Mouse (Mus musculus) heart, postnatal 0 days (tissue): Measurements from ENCODE around the gene Defb19. TPM values are rescaled to one million over a fixed set of nuclear protein-coding genes. Genes with fewer than 3 reads are reported as not detected.

Source experiments
- ATAC-seq: fragments of 200-750 bp; cut with Nextera tagmentation; 2 replicates; pipeline ENCODE4 v1.8.0; 2017; ENCODE audit warnings: low read depth, moderate number of reproducible peaks, moderate library complexity; ENCODE audit not compliant: insufficient read depth
- DNase-seq: peaks from one replicate; pipeline ENCODE4 v3.0.0-alpha.2; 2016; ENCODE audit warnings: low spot score
- H3K27ac ChIP-seq: fragments of 300-500 bp; sonication (generic); 2 replicates; pipeline ENCODE4 v1.5.1; 2014; ENCODE audit warnings: low read depth, mild to moderate bottlenecking
- H3K27me3 ChIP-seq: fragments of 300-500 bp; sonication (generic); 2 replicates; pipeline ENCODE4 v1.6.1; 2014; ENCODE audit warnings: low read length, mixed read lengths; ENCODE audit not compliant: control insufficient read depth, insufficient read depth
- H3K36me3 ChIP-seq: fragments of 300-500 bp; sonication (generic); replicated peaks from 2 replicates; pipeline ENCODE4 v1.6.1; 2014; ENCODE audit warnings: low read length, mixed read lengths; ENCODE audit not compliant: control insufficient read depth, insufficient read depth
- H3K4me1 ChIP-seq: fragments of 300-500 bp; sonication (generic); 2 replicates; pipeline ENCODE4 v1.6.1; 2014; ENCODE audit warnings: antibody characterized with exemption; ENCODE audit not compliant: control insufficient read depth, insufficient read depth
- H3K4me2 ChIP-seq: fragments of 300-500 bp; sonication (generic); 2 replicates; pipeline ENCODE4 v1.6.1; 2014; ENCODE audit warnings: low read depth, mild to moderate bottlenecking, low read length, moderate library complexity
- H3K4me3 ChIP-seq: fragments of 300-500 bp; sonication (generic); 2 replicates; pipeline ENCODE4 v1.5.1; 2014; ENCODE audit warnings: low read depth, low read length
- H3K9ac ChIP-seq: fragments of 300-500 bp; sonication (generic); replicated peaks from 2 replicates; pipeline ENCODE4 v1.6.1; 2014; ENCODE audit warnings: low read depth, low read length, mixed read lengths
- H3K9me3 ChIP-seq: fragments of 300-500 bp; sonication (generic); replicated peaks from 2 replicates; pipeline ENCODE4 v1.6.1; 2016; ENCODE audit warnings: low read length; ENCODE audit not compliant: control insufficient read depth
- CTCF ChIP-seq: IDR thresholded peaks from 2 replicates; pipeline ENCODE4 v1.5.1; 2016; ENCODE audit warnings: antibody characterized with exemption, control low read depth, low read depth
- EP300 ChIP-seq: IDR thresholded peaks from 2 replicates; pipeline ENCODE4 v1.6.1; 2016; ENCODE audit warnings: antibody characterized with exemption, low read depth
- WGBS: fragments of 180-500 bp; shearing (Covaris S2); extraction: QIAGEN DNeasy Blood & Tissue Kit; methylation state at CpG from one replicate; pipeline ENCODE4 v1.1.7; 2014; 5-methylcytosine and 5-hydroxymethylcytosine counted together
- polyA plus RNA-seq: library from polyadenylated mRNA; unstranded; fragments of >200 nt; fragmentation: Nextera tagmentation; extraction: Ambion mirVana; gene quantifications from 2 replicates; pipeline ENCODE4 v1.2.1, GENCODE M21; 2015
- total RNA-seq: library from RNA; depleted of rRNA; stranded (reverse); fragments of >200 nt; gene quantifications from 2 replicates; pipeline ENCODE4 v1.2.3, GENCODE M21; 2014; ENCODE audit warnings: low replicate concordance

Gene Defb19
- total and polyA plus RNA-seq, 2 experiments from 2014 or later = 2.2 TPM; not detected in 1

- ATAC-seq = no peak; the same call in 1 of the 2 replicates
These were observed 23.9 kb upstream of the Defb19 start, which contains the start of gene Defb36 for GRCm38 (mm10) chr2:152604057-152604456. Defb36 (plus strand) TSS chr2:152604327.

DNA sequence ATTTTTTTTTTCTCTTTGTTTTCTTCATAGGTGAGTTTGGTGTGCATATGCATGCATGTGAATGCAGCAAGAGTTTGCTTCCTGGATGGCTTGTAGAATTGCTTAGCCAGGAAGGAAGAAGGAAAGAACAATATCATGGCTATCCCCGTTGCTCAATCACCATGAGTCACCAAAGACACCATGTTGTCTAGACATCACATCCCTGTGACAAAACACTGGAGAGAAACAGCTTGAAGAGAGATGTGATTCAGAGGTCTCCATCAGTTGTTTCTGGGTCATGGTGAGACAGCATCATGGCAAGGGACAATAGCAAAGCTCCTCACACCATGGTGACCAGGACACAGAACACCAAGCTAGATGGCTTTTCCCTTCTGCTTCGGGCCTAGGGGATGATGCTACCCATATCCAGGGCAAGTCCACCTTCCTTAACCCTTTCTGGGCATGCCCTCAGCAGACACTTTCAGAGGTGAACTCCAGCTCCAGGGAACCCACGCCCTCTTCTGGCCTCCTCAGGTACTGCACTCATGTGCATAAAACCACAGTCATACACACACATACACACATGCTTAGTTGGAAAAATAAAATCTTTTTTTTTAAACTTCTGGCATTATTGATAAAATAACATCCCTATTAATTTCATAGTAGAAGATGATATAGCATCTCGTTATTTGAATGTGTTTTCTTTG lies 21.3 kb upstream of the Defb19 start:
- H3K4me1 ChIP-seq = no peaks in the 10 kb centered on the region
- H3K27me3 ChIP-seq = no peaks in the 10 kb centered on the region
- 63% methylated on average over 4 of the region's 4 CpGs for WGBS
- H3K27ac ChIP-seq = no peak overlapping the region
- no peaks in the 10 kb centered on the region for H3K9me3 ChIP-seq
- H3K36me3 ChIP-seq = no peaks in the 10 kb centered on the region
- ATAC-seq = no peak
- no peak overlapping the region for H3K4me2 ChIP-seq
- TF ChIP-seq CTCF (peak; percentile 24), EP300 (no peak)
- H3K9ac ChIP-seq = no peak overlapping the region
- H3K4me3 ChIP-seq = no peak overlapping the region
- no peak for DNase-seq

More at GRCm38 (mm10) chr2:152604057-152604456, 23.9 kb upstream of the Defb19 start, which contains the start of gene Defb36:
- Histone ChIP-seq H3K4me3 (no peak within 1 kb of the TSS), H3K9me3 (no peaks in the 10 kb centered on the region), H3K36me3 (no peaks in the 10 kb centered on the region), H3K27me3 (no peaks in the 10 kb centered on the region), H3K4me1 (no peaks in the 10 kb centered on the region), H3K9ac (no peak within 1 kb of the TSS), H3K27ac (no peak within 1 kb of the TSS), H3K4me2 (no peak within 1 kb of the TSS)
- no peak for DNase-seq
- WGBS = 71% methylated on average over 15 of the region's 15 CpGs
- TF ChIP-seq EP300 (no peak), CTCF (peak; percentile 47)

- ATAC-seq (no peak), DNase-seq (no peak)
- H3K4me3 ChIP-seq = no peak overlapping the region
- H3K36me3 ChIP-seq = no peaks in the 10 kb centered on the region
- 70% methylated on average over 6 of the region's 6 CpGs for WGBS
- H3K9me3 ChIP-seq = no peaks in the 10 kb centered on the region
- H3K27ac ChIP-seq = no peak overlapping the region
- H3K9ac ChIP-seq = no peak overlapping the region
- H3K4me1 ChIP-seq = no peaks in the 10 kb centered on the region
- H3K4me2 ChIP-seq = no peak overlapping the region
- TF ChIP-seq EP300 (no peak), CTCF (no peak)
- H3K27me3 ChIP-seq = no peaks in the 10 kb centered on the region
These were observed 20.0 kb upstream of the Defb19 start for GRCm38 (mm10) chr2:152600076-152600475.

DNA sequence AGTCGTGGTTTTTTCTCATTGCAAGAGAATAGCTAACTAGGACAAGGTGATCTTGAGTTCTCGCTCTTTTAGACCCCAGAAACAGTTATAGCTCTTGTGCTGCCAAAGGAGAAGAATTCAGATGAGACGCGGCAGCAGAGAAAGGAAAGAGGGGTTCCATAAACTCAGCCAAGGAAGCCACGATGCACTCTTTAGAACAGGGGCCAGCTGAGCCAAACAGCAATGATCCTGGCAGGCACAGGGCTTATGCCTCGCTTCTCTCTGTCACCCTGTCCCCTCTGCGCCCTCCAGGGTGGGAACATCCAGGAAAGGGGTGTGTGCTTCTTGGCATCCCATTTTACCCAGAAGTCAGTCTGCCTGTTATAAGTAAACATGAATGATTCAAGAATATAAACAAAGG lies 19.2 kb upstream of the Defb19 start, which contains the start of gene Defb45:
TSS of gene Defb45 (minus strand) at position 101 of the 400 bp plus-strand sequence.
- no peaks in the 10 kb centered on the region for H3K9me3 ChIP-seq
- H3K36me3 ChIP-seq = no peaks in the 10 kb centered on the region
- H3K27ac ChIP-seq = no peak within 1 kb of the TSS
- TF ChIP-seq EP300 (no peak), CTCF (no peak)
- H3K4me1 ChIP-seq = no peaks in the 10 kb centered on the region
- H3K4me2 ChIP-seq = no peak within 1 kb of the TSS
- no peak for DNase-seq
- H3K9ac ChIP-seq = no peak within 1 kb of the TSS
- WGBS = 59% methylated on average over 7 of the region's 7 CpGs
- H3K27me3 ChIP-seq = no peaks in the 10 kb centered on the region
- H3K4me3 ChIP-seq = no peak within 1 kb of the TSS
- no peak for ATAC-seq

DNA sequence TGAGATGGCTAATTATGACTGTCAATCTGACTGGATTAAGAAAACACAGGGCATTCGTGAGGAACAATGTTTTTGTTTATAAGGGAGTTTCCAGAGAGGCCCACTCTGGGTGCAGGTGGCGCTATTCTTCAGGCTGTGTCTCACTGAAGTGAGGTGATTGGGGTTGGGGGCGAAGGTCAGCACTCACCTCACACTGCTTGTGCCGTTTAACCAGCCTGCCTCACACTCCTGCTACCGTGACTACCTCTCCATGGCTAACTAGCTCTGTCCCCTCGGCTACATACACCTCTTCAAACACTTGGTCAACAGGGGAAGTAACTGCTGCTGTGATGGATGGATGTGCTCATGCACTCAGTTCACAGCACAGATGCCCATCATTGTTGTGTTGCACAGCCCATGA lies 8.9 kb upstream of the Defb19 start:
- 0 out of 2 replicates have a peak, but pooled peaks cover under 1% of the 10 kb centered on the region for H3K27me3 ChIP-seq
- ATAC-seq (no peak), DNase-seq (no peak)
- H3K4me3 ChIP-seq = no peak overlapping the region
- no peak for TF ChIP-seq CTCF
- TF ChIP-seq EP300 = no peak
- whole genome bisulfite sequencing = 59% methylated on average over 6 of the region's 6 CpGs
- H3K36me3 ChIP-seq = no peaks in the 10 kb centered on the region
- no peak overlapping the region for H3K9ac ChIP-seq
- H3K27ac ChIP-seq = no peak overlapping the region
- no peak overlapping the region for H3K4me2 ChIP-seq
- no peaks in the 10 kb centered on the region for H3K9me3 ChIP-seq
- H3K4me1 ChIP-seq = no peaks in the 10 kb centered on the region

- H3K36me3 ChIP-seq = no peaks in the 10 kb centered on the region
- WGBS = 41% methylated on average over 2 of the region's 2 CpGs
These were observed 8.3 kb upstream of the Defb19 start for GRCm38 (mm10) chr2:152588450-152588849.

More at GRCm38 (mm10) chr2:152588450-152588849, 8.3 kb upstream of the Defb19 start:
- Histone ChIP-seq H3K9ac (no peak overlapping the region), H3K4me2 (no peak overlapping the region), H3K4me1 (no peaks in the 10 kb centered on the region), H3K4me3 (no peak overlapping the region), H3K9me3 (no peaks in the 10 kb centered on the region), H3K27ac (no peak overlapping the region), H3K27me3 (0 out of 2 replicates have a peak, but pooled peaks cover 2% of the 10 kb centered on the region)
- DNase-seq (no peak), ATAC-seq (no peak)
- no peak for TF ChIP-seq EP300
